Mouse (Mus musculus) ES-E14 (cell line): ENCODE results near the gene Fam151a.

Experiments
- HCFC1 ChIP-seq: IDR thresholded peaks from 2 replicates; pipeline ENCODE4 v1.6.1; 2012; ENCODE audit warnings: low read length, inconsistent platforms, borderline replicate concordance; ENCODE audit not compliant: insufficient read depth
- MAFK ChIP-seq: IDR thresholded peaks from 2 replicates; pipeline ENCODE4 v1.6.1; 2014; ENCODE audit warnings: mild to moderate bottlenecking, low read depth, low read length, inconsistent platforms; ENCODE audit not compliant: insufficient read depth
- ZC3H11A ChIP-seq: IDR thresholded peaks from 2 replicates; pipeline ENCODE4 v1.6.1; 2012; ENCODE audit warnings: low read depth, mild to moderate bottlenecking, inconsistent platforms, low read length, borderline replicate concordance

DNA sequence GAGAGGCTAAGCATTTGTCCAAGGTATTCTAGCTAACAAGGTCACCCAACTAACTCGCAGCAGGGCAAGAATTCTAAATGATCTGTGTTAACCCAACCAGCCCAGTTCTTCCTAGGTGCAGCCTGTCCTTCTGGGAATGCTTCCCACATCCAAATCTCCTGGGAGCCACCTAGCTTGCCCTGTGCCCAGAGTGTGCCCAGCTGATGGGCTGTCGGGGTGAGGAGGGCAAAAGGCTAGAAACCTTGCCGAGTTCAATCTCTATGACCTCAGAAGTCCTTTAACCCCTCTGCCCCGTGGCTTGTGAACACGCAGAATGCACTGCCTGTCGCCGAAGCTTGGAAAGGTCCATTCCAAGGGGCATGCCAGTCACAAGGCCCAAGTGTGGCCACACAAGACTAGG, 30.5 kb downstream of the Fam151a start:
- no peak for TF ChIP-seq MAFK
- TF ChIP-seq ZC3H11A: no peak
- TF ChIP-seq HCFC1: no peak
